Mouse (Mus musculus) spleen, adult 2 months (tissue): ENCODE data around the gene Hspb9.

Experiments used
- CTCF ChIP-seq: fragments of 200-500 bp; IDR thresholded peaks from 2 replicates; pipeline ENCODE4 v1.5.1; 2011; ENCODE audit warnings: mild to moderate bottlenecking, inconsistent platforms; ENCODE audit not compliant: insufficient read depth, insufficient read length, insufficient replicate concordance; ENCODE audit errors: extremely low read depth
- POLR2A ChIP-seq: fragments of 200-500 bp; IDR thresholded peaks from 2 replicates; pipeline ENCODE4 v1.6.1; 2011; ENCODE audit warnings: low read depth, low read length, inconsistent platforms

DNA sequence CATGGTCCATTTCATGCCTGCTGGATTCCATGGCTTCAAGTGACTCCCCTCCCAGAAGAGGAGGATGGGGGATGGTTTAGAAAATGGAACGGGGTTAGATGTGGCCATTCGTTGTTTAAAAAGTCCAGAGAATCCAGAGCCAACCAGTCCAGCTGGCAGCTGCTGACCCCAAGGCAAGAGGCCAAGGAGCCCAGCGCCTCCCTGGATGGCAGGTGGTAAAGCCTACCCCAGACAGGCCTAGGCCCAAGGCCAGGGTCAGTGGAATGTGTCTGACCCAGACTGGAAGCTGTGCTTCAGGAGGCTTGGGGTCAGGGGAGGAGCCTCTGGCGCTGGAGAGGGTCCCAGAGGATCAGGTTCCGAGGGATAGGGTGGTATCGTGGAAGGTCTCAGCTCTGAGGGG is 27.7 kb downstream of the Hspb9 start:
- TF ChIP-seq POLR2A (no peak), CTCF (no peak)
